Mouse (Mus musculus): ENCODE results near the gene Rps15.

GRCm38 (mm10) chr10:80301256-80302081 is 9.2 kb downstream of the Rps15 start:
- TF ChIP-seq POLR2A (IDR thresholded peaks at IDR 0.05; ENCODE audit: insufficient read depth, low read depth, low read length): no peak
- no peak for TF ChIP-seq EP300 (IDR thresholded peaks at IDR 0.05; ENCODE audit: insufficient read depth, low read depth, low read length)
